Mouse (Mus musculus) adrenal gland, postnatal 4 days (tissue): ENCODE data around the gene Myl9. TPM values are rescaled to one million over a fixed set of nuclear protein-coding genes. Genes with fewer than 3 reads are reported as not detected.

ENCODE experiments used
- DNase-seq, 2 experiments: peaks; one replicate each; pipeline ENCODE4 v3.0.0; 2021 to 2022; ENCODE audit warnings: low spot score in 2 of 2, mixed read lengths in 2 of 2
- total RNA-seq, 2 experiments: library from RNA; stranded (reverse); gene quantifications; 2 replicates each; pipeline ENCODE4 v1.2.3; 2021

The Myl9 gene
- total RNA-seq, 2 experiments from 2014 or later: 82.3 to 84.4 TPM

GRCm38 (mm10) chr2:156763101-156763500 is 12.1 kb upstream of the Myl9 start:
- no peak for DNase-seq

- DNase-seq: no peak
Measured at GRCm38 (mm10) chr2:156764022-156764421, 11.2 kb upstream of the Myl9 start.

GRCm38 (mm10) chr2:156764747-156765146 is 10.5 kb upstream of the Myl9 start:
- no peak for DNase-seq

- no peak for DNase-seq
Measured at GRCm38 (mm10) chr2:156765593-156765992, 9.6 kb upstream of the Myl9 start.

- DNase-seq: no peak
Measured at GRCm38 (mm10) chr2:156766227-156767019, 8.8 kb upstream of the Myl9 start.

- DNase-seq: no peak
Measured at GRCm38 (mm10) chr2:156767108-156767507, 8.1 kb upstream of the Myl9 start.

GRCm38 (mm10) chr2:156769274-156769673 is 5.9 kb upstream of the Myl9 start:
- DNase-seq: no peak

- DNase-seq: no peak
Measured at GRCm38 (mm10) chr2:156773470-156773869, 1.8 kb upstream of the Myl9 start.

GRCm38 (mm10) chr2:156774035-156774737 is 1.0 kb upstream of the Myl9 start:
- DNase-seq: no peak

GRCm38 (mm10) chr2:156775455-156776435 is 525 bp downstream of the Myl9 start:
- DNase-seq: no peak

- no peak for DNase-seq
Measured at GRCm38 (mm10) chr2:156776907-156777306, 1.7 kb downstream of the Myl9 start.

- no peak for DNase-seq
Measured at GRCm38 (mm10) chr2:156777326-156778004, 2.2 kb downstream of the Myl9 start.

GRCm38 (mm10) chr2:156778571-156778970 is 3.4 kb downstream of the Myl9 start:
- no peak for DNase-seq

GRCm38 (mm10) chr2:156779036-156779435 is 3.8 kb downstream of the Myl9 start:
- no peak for DNase-seq

GRCm38 (mm10) chr2:156779488-156779887 is 4.3 kb downstream of the Myl9 start:
- DNase-seq: no peak

- DNase-seq: no peak
Measured at GRCm38 (mm10) chr2:156780129-156780528, 4.9 kb downstream of the Myl9 start.

GRCm38 (mm10) chr2:156780752-156781151 is 5.5 kb downstream of the Myl9 start:
- DNase-seq: no peak

- DNase-seq: no peak
Measured at GRCm38 (mm10) chr2:156781281-156781680, 6.1 kb downstream of the Myl9 start.

GRCm38 (mm10) chr2:156781836-156782480 is 6.7 kb downstream of the Myl9 start:
- DNase-seq: no peak
